Mouse (Mus musculus) urinary bladder, postnatal 25 days (tissue): ENCODE results near the gene Bloc1s1.

Experiments used
- DNase-seq: peaks from one replicate; pipeline ENCODE4 v3.0.0; 2022; ENCODE audit warnings: low spot score

The Bloc1s1 gene

GRCm38 (mm10) chr10:128931441-128931840 is 7.6 kb upstream of the Bloc1s1 start:
- no peak for DNase-seq

DNA sequence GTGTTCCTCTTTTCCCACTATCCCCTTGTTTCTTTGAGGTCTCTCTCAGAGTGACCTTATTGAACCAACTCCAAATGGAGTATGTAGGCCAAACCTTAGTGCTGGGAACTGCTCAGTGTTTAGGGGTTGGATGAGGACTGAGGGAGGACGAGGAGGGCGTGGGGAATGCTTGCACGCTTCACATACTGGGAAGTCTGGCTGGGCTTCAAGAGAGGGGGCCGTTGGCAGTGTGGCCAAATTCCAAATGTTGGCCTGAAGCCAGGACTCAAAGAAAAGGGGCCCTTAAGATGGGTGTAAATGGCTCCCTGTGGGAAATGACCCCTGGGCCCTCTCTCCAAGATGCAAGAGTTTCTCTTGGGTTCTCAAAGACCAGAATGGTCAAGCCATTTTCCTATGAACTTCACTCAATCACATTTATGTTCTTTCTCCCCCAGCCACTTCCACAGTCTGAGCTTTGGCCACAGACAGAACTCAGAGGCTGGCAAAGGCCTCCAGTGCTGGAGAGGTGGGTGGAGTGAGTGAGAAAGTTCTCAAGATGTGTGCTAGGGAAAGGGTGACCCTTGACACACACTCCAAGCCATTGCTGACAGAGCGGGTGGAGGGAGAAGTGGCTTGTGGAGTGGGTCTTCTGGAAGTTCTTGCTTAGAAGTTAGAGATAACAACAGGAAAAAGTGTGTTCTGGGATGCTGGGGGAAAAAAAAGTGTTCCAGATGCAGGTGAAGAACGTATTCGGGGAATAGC is 6.0 kb upstream of the Bloc1s1 start:
- no peak for DNase-seq

DNA sequence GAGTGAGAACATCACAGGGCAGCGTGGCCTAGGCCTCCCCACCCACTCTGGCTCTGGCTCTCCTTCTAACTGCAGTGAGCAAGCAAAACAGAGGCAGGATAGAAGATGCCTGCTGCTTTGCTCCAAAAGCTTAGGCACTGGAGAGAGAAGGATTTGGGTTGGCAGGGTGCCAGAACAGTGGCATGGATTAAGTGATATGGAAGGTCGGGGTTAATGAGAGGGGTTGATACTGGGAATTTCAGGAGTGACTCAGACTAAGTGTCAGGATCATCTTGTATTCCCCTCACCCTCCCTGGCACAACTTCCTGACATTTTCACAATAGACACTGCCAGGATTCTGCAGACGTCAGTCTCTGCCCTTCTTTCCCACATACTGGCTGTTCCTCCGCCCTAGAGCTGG is 4.5 kb upstream of the Bloc1s1 start:
- no peak for DNase-seq

DNA sequence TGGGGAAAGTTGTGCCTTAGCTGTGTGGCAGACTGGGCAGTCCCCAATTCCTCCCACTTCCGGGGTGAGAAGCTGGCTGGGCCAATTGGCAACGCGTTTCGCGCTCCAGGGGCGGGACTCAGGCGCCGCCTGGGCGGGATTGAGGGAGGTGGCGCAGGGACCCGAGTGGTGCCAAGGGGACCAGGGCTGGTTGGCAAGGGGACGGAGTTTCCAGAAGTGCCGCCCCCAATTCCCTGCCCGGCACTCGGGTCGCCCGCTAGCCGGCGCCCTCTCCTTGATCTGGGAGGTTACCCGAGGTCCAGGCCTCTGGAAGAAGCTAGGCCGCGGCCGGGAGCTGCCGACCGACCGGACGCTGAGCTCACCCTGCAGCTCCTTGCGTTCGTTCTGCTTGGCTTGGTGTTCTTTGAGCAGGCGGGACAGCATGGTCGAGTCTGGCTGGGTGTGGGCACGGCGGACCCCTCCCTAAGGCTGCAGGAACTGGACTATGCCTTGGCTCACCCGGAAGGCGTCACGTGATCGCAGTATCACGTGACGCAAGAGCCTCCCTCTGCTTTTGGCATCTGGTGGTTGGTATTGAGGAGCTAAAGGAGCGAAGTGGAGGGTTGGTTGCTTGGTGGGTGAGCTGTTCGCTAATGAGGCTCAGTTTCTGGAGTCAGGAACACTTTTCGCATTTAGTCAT is 683 bp downstream of the Bloc1s1 start:
- peak; percentile 91 for DNase-seq

DNA sequence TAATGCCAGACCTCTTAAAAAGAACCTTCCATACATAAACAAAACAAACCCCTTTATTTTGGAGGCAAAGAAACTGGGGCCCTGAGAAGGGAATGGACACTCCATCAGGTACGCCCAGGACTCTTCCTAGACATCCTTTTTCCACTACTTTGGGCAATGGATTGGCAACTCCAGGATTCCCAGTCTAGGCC is 1.1 kb downstream of the Bloc1s1 start, which contains the start of gene Rdh5:
Rdh5 (minus strand) TSS at position 67 of the 191 bp plus-strand sequence.
- DNase-seq: no peak

GRCm38 (mm10) chr10:128921883-128922821 is 1.7 kb downstream of the Bloc1s1 start:
- DNase-seq: no peak

GRCm38 (mm10) chr10:128921251-128921650 is 2.6 kb downstream of the Bloc1s1 start:
- DNase-seq: no peak

DNA sequence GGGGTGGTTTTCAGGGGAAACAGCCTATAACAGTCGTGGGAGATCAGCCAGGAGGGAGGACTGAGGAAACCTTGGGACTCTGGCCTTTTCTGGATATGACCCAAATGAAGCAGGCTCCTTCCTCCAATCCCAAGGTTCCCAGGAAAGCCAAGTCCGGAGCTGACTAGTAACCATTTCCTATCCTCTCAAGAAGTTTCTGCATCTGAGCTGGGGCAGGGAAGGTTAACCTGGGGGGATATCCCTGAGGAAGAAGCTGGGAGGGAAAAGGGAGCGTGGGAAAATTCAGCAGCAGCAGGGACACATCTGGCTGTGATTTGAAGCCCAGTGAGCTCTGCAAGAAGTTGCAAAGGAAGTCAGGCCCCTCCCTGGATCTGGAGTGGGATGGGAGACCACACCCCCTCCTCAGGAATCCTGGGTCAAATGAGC is 3.1 kb downstream of the Bloc1s1 start:
- DNase-seq: no peak

- no peak for DNase-seq
These were observed 3.9 kb downstream of the Bloc1s1 start for GRCm38 (mm10) chr10:128919966-128920365.

DNA sequence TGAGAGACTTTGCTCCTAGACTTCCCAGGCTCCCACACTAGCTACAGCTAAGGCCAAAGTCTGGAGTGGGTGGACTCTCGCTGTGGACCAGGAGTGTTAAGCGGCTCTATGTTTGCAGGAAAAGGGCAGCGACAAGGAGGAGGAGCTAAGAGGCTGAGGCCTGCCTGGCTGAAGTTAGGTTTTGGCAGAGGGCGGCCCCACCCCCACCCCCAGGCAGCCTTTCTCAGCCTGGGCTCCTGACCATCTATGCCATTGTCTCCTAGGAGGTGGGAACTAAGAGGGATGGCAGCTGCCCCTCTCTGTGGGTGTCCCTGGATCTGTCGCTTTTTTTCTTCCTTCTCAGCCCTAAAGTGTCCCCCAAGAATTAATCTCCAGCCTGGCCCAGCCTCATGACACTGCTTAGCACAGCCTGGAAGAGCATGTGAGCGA is 4.6 kb downstream of the Bloc1s1 start:
- no peak for DNase-seq

DNA sequence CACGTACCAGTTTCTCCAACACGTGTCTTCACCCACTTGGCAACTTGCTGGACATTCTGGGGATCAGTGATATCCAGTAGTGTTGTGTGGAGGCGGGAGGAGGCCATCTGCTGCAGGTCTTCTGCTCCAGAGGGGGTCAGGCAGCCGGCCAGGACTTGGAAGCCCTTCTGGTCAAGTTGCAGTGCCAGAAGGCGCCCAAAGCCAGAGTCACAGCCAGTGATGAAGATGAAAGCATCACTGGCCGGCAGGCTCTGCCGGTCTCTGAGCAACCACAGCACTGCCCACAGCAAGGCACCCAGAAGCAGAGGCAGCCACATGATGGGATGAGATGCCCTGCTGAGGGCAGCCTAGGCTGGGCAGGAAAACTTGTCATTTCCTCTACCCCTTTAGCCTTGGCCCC is 5.6 kb downstream of the Bloc1s1 start:
- DNase-seq: no peak

DNA sequence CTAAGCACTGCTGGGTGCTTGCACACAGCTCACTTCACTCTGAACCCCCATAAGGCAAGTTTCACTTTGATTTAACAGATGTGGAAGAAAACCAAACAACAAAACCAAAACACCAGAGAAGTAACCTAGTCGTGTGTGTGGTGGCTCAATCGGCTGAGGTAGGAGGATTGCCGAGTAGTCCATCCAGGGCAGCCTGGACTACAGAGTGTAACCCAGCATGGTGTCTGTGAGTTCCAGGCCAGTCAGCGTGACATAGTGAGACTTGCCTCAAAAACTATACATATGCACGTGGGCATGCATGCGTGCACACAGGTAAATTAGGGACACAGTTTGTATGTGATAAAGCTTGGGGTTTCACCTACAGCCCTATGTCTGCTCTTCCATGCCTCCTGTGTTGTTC is 6.4 kb downstream of the Bloc1s1 start:
- no peak for DNase-seq

DNA sequence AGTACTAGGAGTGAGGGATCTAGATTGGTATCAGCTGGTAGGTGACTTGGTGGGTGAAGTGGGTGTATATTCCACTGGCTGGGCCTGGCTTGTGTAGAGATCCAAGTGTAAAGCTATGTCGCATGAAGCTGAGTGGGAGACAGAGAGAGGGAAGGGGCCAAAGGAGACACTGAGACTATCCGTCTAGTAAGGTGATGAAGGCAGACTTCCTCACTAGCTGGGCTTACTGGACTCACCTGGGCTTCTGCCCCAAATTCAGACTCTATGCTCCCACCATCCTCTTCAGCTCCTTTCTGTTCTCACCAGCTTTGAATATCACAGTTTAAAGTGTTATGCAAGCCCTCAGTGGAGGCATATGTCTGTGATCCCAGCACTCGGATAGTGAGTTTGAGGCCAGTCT is 7.2 kb downstream of the Bloc1s1 start:
- DNase-seq: no peak

- DNase-seq: no peak
These were observed 8.3 kb downstream of the Bloc1s1 start for GRCm38 (mm10) chr10:128915550-128915949.

DNA sequence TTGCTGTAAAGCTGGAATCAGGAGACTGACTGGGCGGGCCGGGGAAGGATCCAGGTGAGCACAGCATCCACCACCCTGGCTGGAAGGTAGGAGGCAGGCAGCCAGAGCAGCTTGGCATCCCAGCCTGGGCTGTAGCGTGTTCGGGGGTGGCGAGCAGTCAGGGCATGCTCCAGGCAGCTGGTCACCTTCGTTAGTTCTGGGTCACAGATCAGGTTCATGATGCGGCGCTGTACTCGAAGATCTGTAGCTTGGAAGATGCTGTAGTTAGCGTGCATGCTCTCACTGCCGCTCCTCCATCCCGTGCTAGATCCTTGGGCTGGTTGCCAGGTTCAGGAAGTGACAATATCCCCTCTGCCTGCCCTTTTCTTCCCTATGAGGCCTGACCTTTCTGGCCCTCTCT is 10.1 kb downstream of the Bloc1s1 start:
- DNase-seq: no peak

- peak; percentile 88 for DNase-seq
These were observed 10.6 kb downstream of the Bloc1s1 start for GRCm38 (mm10) chr10:128913219-128913618.

DNA sequence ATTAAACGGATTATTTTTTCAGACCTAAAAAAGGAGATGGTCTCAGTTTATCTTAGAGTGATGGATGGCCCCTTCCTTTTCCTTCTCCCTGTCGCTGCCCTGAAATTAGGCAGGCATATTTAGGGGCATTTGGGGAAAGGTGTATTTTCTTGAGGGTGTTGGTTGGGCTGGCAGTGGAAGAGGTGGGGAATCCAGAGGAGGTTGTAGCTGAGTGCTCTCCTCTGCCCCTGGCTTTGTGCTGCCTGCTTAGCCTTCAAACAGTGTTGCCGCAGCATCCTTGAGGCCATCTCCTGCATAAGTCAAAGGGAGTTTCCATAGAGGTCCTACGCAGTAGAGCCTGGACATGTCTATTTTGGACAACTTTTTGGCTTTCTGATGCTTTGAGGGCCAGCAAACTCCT is 11.0 kb downstream of the Bloc1s1 start:
- no peak for DNase-seq

GRCm38 (mm10) chr10:128912268-128912667 is 11.6 kb downstream of the Bloc1s1 start:
- DNase-seq: no peak

DNA sequence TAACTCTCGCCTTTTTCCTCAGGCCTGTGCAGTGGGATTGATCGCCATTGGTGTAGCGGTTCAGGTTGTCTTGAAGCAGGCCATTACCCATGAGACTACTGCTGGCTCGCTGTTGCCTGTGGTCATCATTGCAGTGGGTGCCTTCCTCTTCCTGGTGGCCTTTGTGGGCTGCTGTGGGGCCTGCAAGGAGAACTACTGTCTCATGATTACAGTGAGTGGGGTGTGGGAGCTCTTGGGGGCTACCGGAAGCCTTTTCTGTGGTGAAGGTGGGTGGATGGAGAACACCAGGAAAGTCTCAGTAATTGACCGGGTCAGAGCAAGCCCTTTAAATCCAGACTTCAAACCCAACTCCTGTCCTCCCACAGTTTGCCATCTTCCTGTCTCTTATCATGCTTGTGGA is 12.4 kb downstream of the Bloc1s1 start:
- no peak for DNase-seq

GRCm38 (mm10) chr10:128910066-128910841 is 13.6 kb downstream of the Bloc1s1 start:
- DNase-seq: peak; percentile 52

- peak; percentile 83 for DNase-seq
These were observed 14.2 kb downstream of the Bloc1s1 start for GRCm38 (mm10) chr10:128909567-128910028.
